Mouse (Mus musculus) MEL (cell line): ENCODE data around the gene Gpc3. TPM values are rescaled to one million over a fixed set of nuclear protein-coding genes. Genes with fewer than 3 reads are reported as not detected.

Experiments used
- DNase-seq: peaks from one replicate; pipeline ENCODE4 v3.0.0; 2011; ENCODE audit warnings: low read depth, low spot score
- H3K27ac ChIP-seq: 2 replicates; pipeline ENCODE4 v1.5.1; 2012; ENCODE audit warnings: low read depth, mild to moderate bottlenecking, control low read depth, low read length, moderate library complexity; ENCODE audit not compliant: control insufficient read depth
- H3K27me3 ChIP-seq, 2 experiments: fragments of 150-350 bp in 1 of 2; sonication (generic) in 1 of 2; 2 replicates each; pipeline ENCODE4 v1.6.1; 2012; ENCODE audit warnings: low read length in 2 of 2, mild to moderate bottlenecking in 2 of 2, improper control_type of control experiment in 1 of 2, moderate library complexity in 1 of 2; ENCODE audit not compliant: insufficient read depth in 2 of 2, control insufficient read depth in 1 of 2
- H3K36me3 ChIP-seq, 2 experiments: 2 replicates each; pipeline ENCODE4 v1.6.1; 2012 to 2014; ENCODE audit warnings: low read length in 2 of 2, improper control_type of control experiment in 1 of 2, inconsistent platforms in 1 of 2, mild to moderate bottlenecking in 1 of 2; ENCODE audit not compliant: insufficient read depth in 2 of 2, control insufficient read depth in 1 of 2
- H3K4me1 ChIP-seq, 2 experiments: fragments of 150-350 bp in 1 of 2; sonication (generic) in 1 of 2; 2 replicates each; pipeline ENCODE4 v1.6.1; 2012; ENCODE audit warnings: low read length in 2 of 2, improper control_type of control experiment in 1 of 2, mild to moderate bottlenecking in 1 of 2; ENCODE audit not compliant: insufficient read depth in 2 of 2, control insufficient read depth in 1 of 2
- H3K4me3 ChIP-seq, 2 experiments: fragments of 150-350 bp in 1 of 2; sonication (generic) in 1 of 2; 2 replicates each; pipeline ENCODE4 v1.5.1; 2012; ENCODE audit warnings: low read depth in 2 of 2, low read length in 2 of 2, mild to moderate bottlenecking in 2 of 2, moderate library complexity in 2 of 2, control low read depth in 1 of 2, improper control_type of control experiment in 1 of 2; ENCODE audit not compliant: control insufficient read depth in 1 of 2, insufficient read depth in 1 of 2
- H3K79me2 ChIP-seq: 2 replicates; pipeline ENCODE4 v1.6.1; 2012; ENCODE audit warnings: mild to moderate bottlenecking, low read length, moderate library complexity; ENCODE audit not compliant: control insufficient read depth, poor library complexity, insufficient read depth
- H3K9ac ChIP-seq: 2 replicates; pipeline ENCODE4 v1.6.1; 2012; ENCODE audit warnings: low read depth, mild to moderate bottlenecking, control low read depth, low read length, moderate library complexity; ENCODE audit not compliant: control insufficient read depth, poor library complexity, severe bottlenecking
- H3K9me3 ChIP-seq: fragments of 150-350 bp; sonication (generic); replicated peaks from 2 replicates; pipeline ENCODE4 v1.6.1; 2012; ENCODE audit warnings: mild to moderate bottlenecking, low read length, improper control_type of control experiment, moderate library complexity; ENCODE audit not compliant: insufficient read depth
- CHD1 ChIP-seq: IDR thresholded peaks from 2 replicates; pipeline ENCODE4 v1.6.1; 2012; ENCODE audit warnings: low read depth, mild to moderate bottlenecking, inconsistent platforms, low read length, improper control_type of control experiment
- CHD2 ChIP-seq: IDR thresholded peaks from 2 replicates; pipeline ENCODE4 v1.6.1; 2011; ENCODE audit warnings: low read length, improper control_type of control experiment
- EP300 ChIP-seq, 2 experiments: IDR thresholded peaks; 2 replicates each; pipeline ENCODE4 v1.6.1; 2011; ENCODE audit warnings: improper control_type of control experiment in 2 of 2, low read length in 2 of 2, low read depth in 1 of 2, mild to moderate bottlenecking in 1 of 2
- GABPA ChIP-seq: IDR thresholded peaks from 2 replicates; pipeline ENCODE4 v1.6.1; 2012; ENCODE audit warnings: low read depth, mild to moderate bottlenecking, inconsistent platforms, low read length, improper control_type of control experiment, moderate library complexity
- HCFC1 ChIP-seq: IDR thresholded peaks from 2 replicates; pipeline ENCODE4 v1.6.1; 2012; ENCODE audit warnings: low read depth, mild to moderate bottlenecking, inconsistent platforms, low read length, improper control_type of control experiment, moderate library complexity
- JUND ChIP-seq: IDR thresholded peaks from 2 replicates; pipeline ENCODE4 v1.6.1; 2011; ENCODE audit warnings: low read depth, mild to moderate bottlenecking, improper control_type of control experiment, low read length
- MAX ChIP-seq: IDR thresholded peaks from 2 replicates; pipeline ENCODE4 v1.6.1; 2011; ENCODE audit warnings: low read length, improper control_type of control experiment
- MEF2A ChIP-seq: IDR thresholded peaks from 2 replicates; pipeline ENCODE4 v1.6.1; 2014; ENCODE audit warnings: low read depth, mild to moderate bottlenecking, inconsistent platforms, low read length, improper control_type of control experiment; ENCODE audit not compliant: poor library complexity, insufficient replicate concordance, severe bottlenecking; ENCODE audit errors: extremely low read depth
- MXI1 ChIP-seq: IDR thresholded peaks from 2 replicates; pipeline ENCODE4 v1.6.1; 2011; ENCODE audit warnings: mild to moderate bottlenecking, low read depth, low read length, improper control_type of control experiment
- MYC ChIP-seq: IDR thresholded peaks from 2 replicates; pipeline ENCODE4 v1.6.1; 2011; ENCODE audit warnings: low read depth, mild to moderate bottlenecking, low read length, improper control_type of control experiment, moderate library complexity
- POLR2A ChIP-seq, 2 experiments: IDR thresholded peaks; 2 replicates each; pipeline ENCODE4 v1.6.1; 2011 to 2012; ENCODE audit warnings: low read length in 2 of 2, mild to moderate bottlenecking in 2 of 2, control low read depth in 1 of 2, improper control_type of control experiment in 1 of 2, low read depth in 1 of 2, moderate library complexity in 1 of 2; ENCODE audit not compliant: control insufficient read depth in 1 of 2, insufficient read depth in 1 of 2, poor library complexity in 1 of 2
- RCOR1 ChIP-seq: IDR thresholded peaks from 2 replicates; pipeline ENCODE4 v1.6.1; 2012; ENCODE audit warnings: low read depth, mild to moderate bottlenecking, inconsistent platforms, low read length, improper control_type of control experiment
- SIN3A ChIP-seq: IDR thresholded peaks from 2 replicates; pipeline ENCODE4 v1.6.1; 2012; ENCODE audit warnings: low read length, improper control_type of control experiment, inconsistent platforms
- SMC3 ChIP-seq: IDR thresholded peaks from 2 replicates; pipeline ENCODE4 v1.6.1; 2011; ENCODE audit warnings: low read depth, low read length, improper control_type of control experiment
- TAL1 ChIP-seq: IDR thresholded peaks from 2 replicates; pipeline ENCODE4 v1.6.1; 2012; ENCODE audit warnings: mild to moderate bottlenecking, inconsistent platforms, low read length, moderate library complexity, mixed read lengths
- USF1 ChIP-seq: IDR thresholded peaks from 2 replicates; pipeline ENCODE4 v1.6.1; 2014; ENCODE audit warnings: low read depth, mild to moderate bottlenecking, inconsistent platforms, low read length, improper control_type of control experiment, moderate library complexity
- ZC3H11A ChIP-seq: IDR thresholded peaks from 2 replicates; pipeline ENCODE4 v1.6.1; 2012; ENCODE audit warnings: low read depth, mild to moderate bottlenecking, inconsistent platforms, low read length, improper control_type of control experiment
- ZKSCAN1 ChIP-seq: IDR thresholded peaks from 2 replicates; pipeline ENCODE4 v1.6.1; 2012; ENCODE audit warnings: low read depth, mild to moderate bottlenecking, inconsistent platforms, low read length, improper control_type of control experiment, moderate library complexity
- ZNF384 ChIP-seq: IDR thresholded peaks from 2 replicates; pipeline ENCODE4 v1.6.1; 2012; ENCODE audit warnings: low read depth, mild to moderate bottlenecking, inconsistent platforms, low read length, improper control_type of control experiment
- polyA plus RNA-seq, 2 experiments: library from polyadenylated mRNA; stranded (reverse) in 1 of 2; unstranded in 1 of 2; fragments of >175 nt in 1 of 2; fragments of >200 nt in 1 of 2; gene quantifications; 2 replicates each; pipeline versions ENCODE4 v1.2.1 to v1.2.4; 2012; ENCODE audit warnings: low replicate concordance in 2 of 2, low read depth in 1 of 2; ENCODE audit not compliant: insufficient read length in 2 of 2, insufficient read depth in 1 of 2, missing spikeins in 1 of 2
- total RNA-seq: library from RNA; depleted of rRNA; stranded (reverse); fragments of 300-350 nt; gene quantifications from 2 replicates; pipeline ENCODE4 v1.2.3, GENCODE M21; 2012

Gpc3 gene
- total and polyA plus RNA-seq, 3 experiments = not detected

- H3K9ac ChIP-seq = no peak overlapping the region
- no peaks in the 10 kb centered on the region for H3K27me3 ChIP-seq
- DNase-seq = no peak
- TF ChIP-seq HCFC1 (no peak), MEF2A (no peak), EP300 (IDR thresholded peaks at IDR 0.05; ENCODE audit: low read depth in 1 of 2, low read length in 2 of 2) (no peak), ZC3H11A (no peak), SMC3 (no peak), CHD2 (no peak), GABPA (no peak), TAL1 (no peak), MYC (no peak), JUND (no peak)
- H3K36me3 ChIP-seq = no peaks in the 10 kb centered on the region
- H3K4me3 ChIP-seq = no peak overlapping the region
- no peaks in the 10 kb centered on the region for H3K79me2 ChIP-seq
- no peaks in the 10 kb centered on the region for H3K4me1 ChIP-seq
- H3K9me3 ChIP-seq = no peaks in the 10 kb centered on the region
- H3K27ac ChIP-seq = no peak overlapping the region
These were observed 4.1 kb upstream of the Gpc3 start for GRCm38 (mm10) chrX:52617813-52618212.

GRCm38 (mm10) chrX:52616152-52616551 lies 2.4 kb upstream of the Gpc3 start:
- Histone ChIP-seq H3K79me2 (no peaks in the 10 kb centered on the region), H3K4me3 (no peak overlapping the region), H3K27me3 (no peaks in the 10 kb centered on the region), H3K36me3 (no peaks in the 10 kb centered on the region), H3K4me1 (no peaks in the 10 kb centered on the region), H3K27ac (no peak overlapping the region), H3K9me3 (no peaks in the 10 kb centered on the region), H3K9ac (no peak overlapping the region)
- TF ChIP-seq MXI1 (no peak), CHD1 (no peak), USF1 (no peak), RCOR1 (no peak), ZNF384 (no peak), SIN3A (no peak), ZKSCAN1 (no peak), MYC (no peak), POLR2A (IDR thresholded peaks at IDR 0.05; ENCODE audit: control insufficient read depth in 1 of 2, insufficient read depth in 1 of 2, low read depth in 1 of 2, low read length in 2 of 2, poor library complexity in 1 of 2) (no peak), MAX (no peak), ZC3H11A (no peak)
- DNase-seq = no peak
